Mouse (Mus musculus): ENCODE measurements around the gene Pomgnt1. TPM values are rescaled to one million over a fixed set of nuclear protein-coding genes. Genes with fewer than 3 reads are reported as not detected.

Pomgnt1 gene
- total and polyA plus RNA-seq, 3 experiments: 6.2 to 40.5 (median 37.2) TPM

DNA sequence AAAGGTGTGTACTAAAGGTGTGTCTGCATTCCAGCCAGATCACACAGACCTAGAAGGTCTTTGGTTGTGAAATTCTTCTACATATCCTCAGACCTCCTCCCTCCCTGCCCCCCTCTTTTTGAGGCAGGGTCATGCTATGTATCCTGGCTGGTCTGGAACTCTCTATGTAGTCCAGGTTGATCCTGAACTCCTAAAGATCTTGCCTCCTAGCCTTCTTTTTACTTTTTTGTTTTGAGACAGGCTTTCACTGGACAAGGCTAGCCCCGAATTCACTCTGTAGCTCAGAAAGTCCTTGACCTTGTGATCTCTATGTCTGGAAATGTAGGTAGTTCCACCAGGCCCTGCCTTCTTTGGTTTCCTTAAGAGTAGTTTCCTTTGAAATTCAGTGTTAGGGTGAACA lies 85.3 kb downstream of the Pomgnt1 start:
- no peak for TF ChIP-seq POLR2AphosphoS5 (IDR thresholded peaks at IDR 0.05; ENCODE audit: insufficient replicate concordance, low read depth, low read length)
- TF ChIP-seq TAL1 (conservative IDR thresholded peaks at IDR 0.05; ENCODE audit: low read depth, low read length): no peak
- TF ChIP-seq GATA1 (IDR thresholded peaks at IDR 0.05; ENCODE audit: borderline replicate concordance, low read length): no peak
- TF ChIP-seq GATA2 (IDR thresholded peaks at IDR 0.05; ENCODE audit: borderline replicate concordance, low read depth, low read length): no peak
- no peak for TF ChIP-seq CTCF (IDR thresholded peaks at IDR 0.05; ENCODE audit: low read depth, low read length)
- H3K36me3 ChIP-seq (replicated peaks): no peaks in the 10 kb centered on the region
- ATAC-seq (ENCODE audit: extremely low read depth, insufficient number of reproducible peaks, low FRiP score, poor library complexity, severe bottlenecking) (no peak), DNase-seq (ENCODE audit: low spot score) (no peak)
- H3K9me3 ChIP-seq (replicated peaks): no peaks in the 10 kb centered on the region
- H3K4me1 ChIP-seq (ENCODE audit: insufficient read depth, low read depth, low read length): peaks cover 10% of the 10 kb centered on the region
- no peaks in the 10 kb centered on the region; the same call in 1 of the 2 replicates for H3K27me3 ChIP-seq (ENCODE audit: insufficient read depth, low read length)
- no peak overlapping the region for H3K4me3 ChIP-seq (ENCODE audit: low read depth, low read length)

Other genes with a start within 250 kb of the Pomgnt1 start
- not detected in 2 replicates for gene Kncn, start 239.4 kb upstream of the Pomgnt1 start, total RNA-seq (2014; fragmentation: Nextera tagmentation)
- gene Kncn, start 239.4 kb upstream of the Pomgnt1 start, total RNA-seq (2017): not detected in 2 replicates
- gene Kncn, start 239.4 kb upstream of the Pomgnt1 start, polyA plus RNA-seq (2012): not detected in 2 replicates
- not detected in 2 replicates for gene 6430628N08Rik, start 233.2 kb upstream of the Pomgnt1 start, total RNA-seq (2014; fragmentation: Nextera tagmentation)
- not detected in 2 replicates for gene 6430628N08Rik, start 233.2 kb upstream of the Pomgnt1 start, total RNA-seq (2017)
- gene 6430628N08Rik, start 233.2 kb upstream of the Pomgnt1 start, polyA plus RNA-seq (2012): not detected in 2 replicates
- gene Dmbx1, start 183.9 kb upstream of the Pomgnt1 start, total RNA-seq (2014; fragmentation: Nextera tagmentation): not detected in 2 replicates
- 0.06 and 0.11 TPM in 2 replicates for gene Dmbx1, start 183.9 kb upstream of the Pomgnt1 start, total RNA-seq (2017)
- 0.01 TPM in 1 of 2 replicates, not detected in the other for gene Dmbx1, start 183.9 kb upstream of the Pomgnt1 start, polyA plus RNA-seq (2012)
- gene Faah, start 105.9 kb upstream of the Pomgnt1 start, total RNA-seq (2014; fragmentation: Nextera tagmentation): 0.73 and 1.7 TPM in 2 replicates
- 1.0 and 1.4 TPM in 2 replicates for gene Faah, start 105.9 kb upstream of the Pomgnt1 start, total RNA-seq (2017)
- 0.46 and 0.78 TPM in 2 replicates for gene Faah, start 105.9 kb upstream of the Pomgnt1 start, polyA plus RNA-seq (2012)
- gene Nsun4, start 70.0 kb upstream of the Pomgnt1 start, total RNA-seq (2014; fragmentation: Nextera tagmentation): 11.7 and 25.6 TPM in 2 replicates
- 13.6 and 14.6 TPM in 2 replicates for gene Nsun4, start 70.0 kb upstream of the Pomgnt1 start, total RNA-seq (2017)
- 0.31 and 0.32 TPM in 2 replicates for gene Nsun4, start 70.0 kb upstream of the Pomgnt1 start, polyA plus RNA-seq (2012)
- 103 and 132 TPM in 2 replicates for gene Uqcrh, start 48.8 kb upstream of the Pomgnt1 start, total RNA-seq (2014; fragmentation: Nextera tagmentation)
- gene Uqcrh, start 48.8 kb upstream of the Pomgnt1 start, total RNA-seq (2017): 455 and 620 TPM in 2 replicates
- gene Uqcrh, start 48.8 kb upstream of the Pomgnt1 start, polyA plus RNA-seq (2012): 31.1 and 31.2 TPM in 2 replicates
- gene Lrrc41, start 48.6 kb upstream of the Pomgnt1 start, total RNA-seq (2014; fragmentation: Nextera tagmentation): 89.0 and 109 TPM in 2 replicates
- 44.9 and 49.4 TPM in 2 replicates for gene Lrrc41, start 48.6 kb upstream of the Pomgnt1 start, total RNA-seq (2017)
- gene Lrrc41, start 48.6 kb upstream of the Pomgnt1 start, polyA plus RNA-seq (2012): 36.3 and 55.8 TPM in 2 replicates
- 46.1 and 56.1 TPM in 2 replicates for gene Rad54l, start 150 bp upstream of the Pomgnt1 start, total RNA-seq (2014; fragmentation: Nextera tagmentation)
- 43.2 and 47.0 TPM in 2 replicates for gene Rad54l, start 150 bp upstream of the Pomgnt1 start, total RNA-seq (2017)
- gene Rad54l, start 150 bp upstream of the Pomgnt1 start, polyA plus RNA-seq (2012): 2.4 and 3.4 TPM in 2 replicates
- 0.10 and 0.15 TPM in 2 replicates for gene Lurap1, start 27.5 kb downstream of the Pomgnt1 start, total RNA-seq (2014; fragmentation: Nextera tagmentation)
- 0.33 and 0.41 TPM in 2 replicates for gene Lurap1, start 27.5 kb downstream of the Pomgnt1 start, total RNA-seq (2017)
- 0.01 TPM in 1 of 2 replicates, not detected in the other for gene Lurap1, start 27.5 kb downstream of the Pomgnt1 start, polyA plus RNA-seq (2012)
- gene Tspan1, start 43.8 kb downstream of the Pomgnt1 start, total RNA-seq (2014; fragmentation: Nextera tagmentation): not detected in 2 replicates
- gene Tspan1, start 43.8 kb downstream of the Pomgnt1 start, total RNA-seq (2017): 0.05 and 0.06 TPM in 2 replicates
- not detected in 2 replicates for gene Tspan1, start 43.8 kb downstream of the Pomgnt1 start, polyA plus RNA-seq (2012)
- gene 1700042G07Rik, start 49.5 kb downstream of the Pomgnt1 start, total RNA-seq (2014; fragmentation: Nextera tagmentation): not detected in 2 replicates
- not detected in 2 replicates for gene 1700042G07Rik, start 49.5 kb downstream of the Pomgnt1 start, total RNA-seq (2017)
- gene 1700042G07Rik, start 49.5 kb downstream of the Pomgnt1 start, polyA plus RNA-seq (2012): not detected in 2 replicates
- gene Gm49337, start 49.5 kb downstream of the Pomgnt1 start, total RNA-seq (2014; fragmentation: Nextera tagmentation): 0.97 TPM in 1 of 2 replicates, not detected in the other
- gene Gm49337, start 49.5 kb downstream of the Pomgnt1 start, total RNA-seq (2017): not detected in 2 replicates
- not detected in 2 replicates for gene Gm49337, start 49.5 kb downstream of the Pomgnt1 start, polyA plus RNA-seq (2012)
- 11.1 and 21.1 TPM in 2 replicates for gene Pik3r3, start 97.8 kb downstream of the Pomgnt1 start, total RNA-seq (2014; fragmentation: Nextera tagmentation)
- gene Pik3r3, start 97.8 kb downstream of the Pomgnt1 start, total RNA-seq (2017): 24.7 and 25.4 TPM in 2 replicates
- 7.2 and 8.7 TPM in 2 replicates for gene Pik3r3, start 97.8 kb downstream of the Pomgnt1 start, polyA plus RNA-seq (2012)

All from G1E (cell line).